8 mouse cellular contexts compared by ENCODE assay signal in genomic region chr5:67427443-67428360, GRCm38 (mm10). TPM values are rescaled to one million over a fixed set of nuclear protein-coding genes. Genes with fewer than 3 reads are reported as not detected.
A peak's percentile ranks its signal among the peaks of the same experiment; 100 is the strongest.
DNase-seq lines count a peak whose midpoint lies in the region; ATAC-seq lines count a peak whose summit lies in the region.

TSS of gene Bend4 (minus strand) at chr5:67428310.

- H3K27me3 ChIP-seq in hindbrain, embryonic 16.5 days (replicated peaks; ENCODE audit: control insufficient read depth, insufficient read depth, low read length): no peaks in the 10 kb centered on the region

- peak within 1 kb of the TSS; percentile 70 for H3K4me2 ChIP-seq in hindbrain, embryonic 16.5 days (ENCODE audit: low read length)

- H3K9ac ChIP-seq in hindbrain, embryonic 16.5 days (ENCODE audit: low read depth, low read length): peak within 1 kb of the TSS; percentile 85

- peaks cover 19% of the 10 kb centered on the region for H3K4me1 ChIP-seq in hindbrain, embryonic 16.5 days (ENCODE audit: control insufficient read depth, insufficient read depth, low read depth, low read length)

- H3K4me3 ChIP-seq in hindbrain, embryonic 16.5 days (ENCODE audit: low read length): peak within 1 kb of the TSS; percentile 76

- H3K36me3 ChIP-seq in hindbrain, embryonic 16.5 days (ENCODE audit: control insufficient read depth, insufficient read depth, low read length): no peaks in the 10 kb centered on the region

- H3K27ac ChIP-seq in hindbrain, embryonic 16.5 days (ENCODE audit: low read depth, low read length): peak within 1 kb of the TSS; percentile 76

- WGBS in hindbrain, embryonic 16.5 days: 1% methylated on average over 58 of the region's 90 CpGs

- no peaks in the 10 kb centered on the region for H3K9me3 ChIP-seq in hindbrain, embryonic 16.5 days (ENCODE audit: control insufficient read depth, low read length)

- peak; percentile 82 for ATAC-seq in hindbrain, embryonic 16.5 days
- ATAC-seq in megakaryocyte, adult 5-6 weeks (ENCODE audit: poor library complexity, severe bottlenecking): peak; percentile 53

- DNase-seq in T-cell, adult 2 months (ENCODE audit: low spot score): peak; percentile 67
- DNase-seq in cerebellum, postnatal 10 days: peak; percentile 92 to 96
- DNase-seq in frontal cortex, postnatal 36 days (ENCODE audit: low spot score in 2 of 2): peak; percentile 67 to 71
- peak; percentile 33 to 70 for DNase-seq in left cerebral cortex, adult 9 months (ENCODE audit: low spot score in 2 of 2)
- peak; percentile 92 to 93 for DNase-seq in right cerebral cortex, postnatal 10 days (ENCODE audit: low spot score in 2 of 2)
- DNase-seq in urinary bladder, postnatal 36 days (ENCODE audit: low spot score in 2 of 2): peak; percentile 36 to 57

RNA-seq across cellular contexts. Expression of gene Bend4, which starts in this region (rescaled TPM):
- polyA plus RNA-seq in hindbrain, embryonic 16.5 days (2015; fragmentation: Nextera tagmentation; extraction: Ambion mirVana): 11.4 and 12.4 TPM in 2 replicates
- total RNA-seq in megakaryocyte, adult 5-6 weeks (2015): 1.1 and 1.8 TPM in 2 replicates
- 1.7 and 1.8 TPM in 2 replicates for total RNA-seq in megakaryocyte, adult 5-6 weeks (2017)

Comparison
In these comparisons a context has a peak if more than half of its experiments do, and no peak if none do; other contexts are left out.
1. Peak in every context shown above with its lines: DNase-seq, ATAC-seq, H3K4me3 ChIP-seq and H3K27ac ChIP-seq.